Mouse (Mus musculus) C2C12 (cell line): ENCODE data around the gene Rab36.

Experiments used
- CEBPB ChIP-seq: IDR thresholded peaks from one replicate; pipeline ENCODE4 v1.6.1; 2011; ENCODE audit warnings: low read depth, mild to moderate bottlenecking, control low read depth, moderate library complexity
- CTCF ChIP-seq: IDR thresholded peaks from one replicate; pipeline ENCODE4 v1.5.1; 2011; ENCODE audit not compliant: control insufficient read depth, insufficient read depth, insufficient read length
- FOSL1 ChIP-seq: IDR thresholded peaks from one replicate; pipeline ENCODE4 v1.8.0; 2011; ENCODE audit warnings: mild to moderate bottlenecking, low read length; ENCODE audit not compliant: poor library complexity, insufficient read depth, severe bottlenecking
- MAX ChIP-seq: IDR thresholded peaks from one replicate; pipeline ENCODE4 v1.6.1; 2011; ENCODE audit warnings: mild to moderate bottlenecking, control low read depth
- MYOG ChIP-seq: IDR thresholded peaks from one replicate; pipeline ENCODE4 v1.6.1; 2011; ENCODE audit not compliant: control insufficient read depth, insufficient read length; ENCODE audit errors: extremely low read depth
- USF1 ChIP-seq: IDR thresholded peaks from one replicate; pipeline ENCODE4 v1.6.1; 2011; ENCODE audit warnings: low read depth, mild to moderate bottlenecking, control low read depth, moderate library complexity

DNA sequence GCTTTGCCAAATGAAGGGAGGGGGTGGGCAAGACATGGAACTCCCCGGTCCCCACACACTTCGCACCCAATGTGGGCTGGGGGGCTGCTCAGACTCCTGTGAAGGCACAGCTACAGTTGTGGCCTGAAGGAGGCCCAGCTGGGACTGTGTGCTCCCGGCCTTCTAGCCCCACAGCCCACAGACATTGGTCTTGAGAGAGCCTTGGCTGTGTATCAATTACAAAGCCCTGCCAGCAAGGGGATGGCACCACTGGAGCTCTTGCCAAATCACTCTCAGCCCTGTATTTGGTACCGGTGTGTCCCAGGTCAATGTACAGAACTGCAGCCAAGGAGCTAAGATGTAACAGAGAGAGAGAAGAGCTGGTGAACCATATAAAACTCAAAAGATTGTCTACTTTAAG is 20.4 kb upstream of the Rab36 start:
- no peak for TF ChIP-seq MYOG
- no peak for TF ChIP-seq MAX
- no peak for TF ChIP-seq CTCF
- TF ChIP-seq USF1, result no peak
- TF ChIP-seq CEBPB, result no peak
- TF ChIP-seq FOSL1, result no peak
